Mouse (Mus musculus): ENCODE measurements at regions not wholly inside any gene's neighbourhood (a gene's known extent, or its start where the extent isn't known, plus 50 kb on each side); places are given as distances from the start of the nearest gene placed in this dataset.

- TF ChIP-seq CTCF (IDR thresholded peaks at IDR 0.05; ENCODE audit: low read depth) = no peak
- TF ChIP-seq EP300 (IDR thresholded peaks at IDR 0.05; ENCODE audit: low read depth) = no peak
These were observed 78.8 kb upstream of the Sox14 start for GRCm38 (mm10) chr9:99954720-99955119.

Measured in liver, embryonic 14.5 days (tissue).